Mouse (Mus musculus) embryonic fibroblast, embryonic 13.5 days (primary cell): ENCODE data around the gene Dpp6. TPM values are rescaled to one million over a fixed set of nuclear protein-coding genes. Genes with fewer than 3 reads are reported as not detected.

Source experiments
- H3K27ac ChIP-seq: 2 replicates; pipeline ENCODE4 v1.5.1; 2012; ENCODE audit warnings: low read length, control low read depth, inconsistent platforms; ENCODE audit not compliant: insufficient read depth
- H3K4me1 ChIP-seq: 2 replicates; pipeline ENCODE4 v1.6.1; 2011; ENCODE audit warnings: low read length; ENCODE audit not compliant: control insufficient read depth, insufficient read depth
- H3K4me3 ChIP-seq: 2 replicates; pipeline ENCODE4 v1.5.1; 2011; ENCODE audit warnings: mild to moderate bottlenecking, control low read depth, low read length; ENCODE audit not compliant: insufficient read depth
- CTCF ChIP-seq: IDR thresholded peaks from 2 replicates; pipeline ENCODE4 v1.5.1; 2011; ENCODE audit warnings: mild to moderate bottlenecking, control low read depth, low read length, moderate library complexity, borderline replicate concordance; ENCODE audit not compliant: insufficient read depth
- POLR2A ChIP-seq: IDR thresholded peaks from 2 replicates; pipeline ENCODE4 v1.6.1; 2011; ENCODE audit warnings: low read depth, mild to moderate bottlenecking, control low read depth, low read length, moderate library complexity
- polyA plus RNA-seq: library from polyadenylated mRNA; stranded (reverse); fragments of >200 nt; gene quantifications from 2 replicates; pipeline ENCODE4 v1.2.4, GENCODE M21; 2011; ENCODE audit warnings: low read depth; ENCODE audit not compliant: missing spikeins, insufficient read length

The Dpp6 gene
- polyA plus RNA-seq, 1 experiment, result 0.14 TPM

- no peaks in the 10 kb centered on the region for H3K4me1 ChIP-seq
- TF ChIP-seq CTCF (no peak), POLR2A (no peak)
- H3K27ac ChIP-seq, result no peak overlapping the region
- no peak overlapping the region for H3K4me3 ChIP-seq
These were observed 922.2 kb downstream of the Dpp6 start for GRCm38 (mm10) chr5:27739216-27739615.

- no peak overlapping the region for H3K27ac ChIP-seq
- H3K4me3 ChIP-seq, result no peak overlapping the region
- no peak for TF ChIP-seq CTCF
- TF ChIP-seq POLR2A, result no peak
- no peaks in the 10 kb centered on the region for H3K4me1 ChIP-seq
These were observed 927.9 kb downstream of the Dpp6 start for GRCm38 (mm10) chr5:27744944-27745343.

- H3K4me3 ChIP-seq, result no peak overlapping the region
- TF ChIP-seq CTCF, result no peak
- TF ChIP-seq POLR2A, result no peak
These were observed 948.8 kb downstream of the Dpp6 start for GRCm38 (mm10) chr5:27765780-27766179.

GRCm38 (mm10) chr5:27767948-27768347 lies 950.9 kb downstream of the Dpp6 start:
- Histone ChIP-seq H3K4me1 (no peaks in the 10 kb centered on the region), H3K27ac (no peak overlapping the region), H3K4me3 (no peak overlapping the region)
- TF ChIP-seq CTCF (no peak), POLR2A (no peak)

More at GRCm38 (mm10) chr5:27765780-27766179, 948.8 kb downstream of the Dpp6 start:
- no peaks in the 10 kb centered on the region for H3K4me1 ChIP-seq
- no peak overlapping the region for H3K27ac ChIP-seq
